Mouse (Mus musculus): ENCODE measurements at regions not wholly inside any gene's neighbourhood (a gene's known extent, or its start where the extent isn't known, plus 50 kb on each side); places are given as distances from the start of the nearest gene placed in this dataset.

- Histone ChIP-seq H3K27ac (no peak overlapping the region), H3K27me3 (ENCODE audit: control insufficient read depth, insufficient read depth, low read length) (no peaks in the 10 kb centered on the region), H3K4me1 (replicated peaks; ENCODE audit: control insufficient read depth in 2 of 2, insufficient read depth in 2 of 2, low read length in 1 of 2) (no peaks in the 10 kb centered on the region), H3K4me3 (ENCODE audit: insufficient read depth in 1 of 2, low read depth in 2 of 2, low read length in 2 of 2) (no peak overlapping the region), H3K4me2 (ENCODE audit: low read depth) (no peak overlapping the region), H3K9ac (replicated peaks) (no peak overlapping the region), H3K9me3 (ENCODE audit: control insufficient read depth, low read length) (no peaks in the 10 kb centered on the region), H3K36me3 (replicated peaks; ENCODE audit: control insufficient read depth, insufficient read depth, low read depth) (no peaks in the 10 kb centered on the region)
- no peak for TF ChIP-seq EP300 (IDR thresholded peaks at IDR 0.05; ENCODE audit: low read depth)
- no peak for TF ChIP-seq CTCF (IDR thresholded peaks at IDR 0.05; ENCODE audit: low read depth)
- no peak for ATAC-seq (ENCODE audit: insufficient read depth)
- DNase-seq (ENCODE audit: low read depth in 3 of 3, low spot score in 3 of 3) = no peak
- WGBS (ENCODE audit: insufficient replicate concordance) = 11% methylated on average over 1 of the region's 1 CpGs
Measured at GRCm38 (mm10) chr6:49523184-49523583, 127.8 kb downstream of the Stk31 start.

GRCm38 (mm10) chr6:49523696-49524095, 128.3 kb downstream of the Stk31 start:
- Histone ChIP-seq H3K9ac (replicated peaks) (no peak overlapping the region), H3K27me3 (ENCODE audit: control insufficient read depth, insufficient read depth, low read length) (no peaks in the 10 kb centered on the region), H3K4me1 (replicated peaks; ENCODE audit: control insufficient read depth in 2 of 2, insufficient read depth in 2 of 2, low read length in 1 of 2) (no peaks in the 10 kb centered on the region), H3K4me3 (ENCODE audit: insufficient read depth in 1 of 2, low read depth in 2 of 2, low read length in 2 of 2) (no peak overlapping the region), H3K4me2 (ENCODE audit: low read depth) (no peak overlapping the region), H3K9me3 (ENCODE audit: control insufficient read depth, low read length) (no peaks in the 10 kb centered on the region), H3K27ac (no peak overlapping the region), H3K36me3 (replicated peaks; ENCODE audit: control insufficient read depth, insufficient read depth, low read depth) (no peaks in the 10 kb centered on the region)
- 72% methylated on average over 7 of the region's 7 CpGs for WGBS (ENCODE audit: insufficient replicate concordance)
- DNase-seq (ENCODE audit: low read depth in 3 of 3, low spot score in 3 of 3) = no peak
- no peak for ATAC-seq (ENCODE audit: insufficient read depth)
- TF ChIP-seq EP300 (IDR thresholded peaks at IDR 0.05; ENCODE audit: low read depth) = no peak
- TF ChIP-seq CTCF (IDR thresholded peaks at IDR 0.05; ENCODE audit: low read depth) = no peak

GRCm38 (mm10) chr6:49533956-49534355, 138.6 kb downstream of the Stk31 start:
- no peaks in the 10 kb centered on the region for H3K36me3 ChIP-seq (replicated peaks; ENCODE audit: control insufficient read depth, insufficient read depth, low read depth)
- DNase-seq (ENCODE audit: low read depth in 3 of 3, low spot score in 3 of 3) = no peak
- no peaks in the 10 kb centered on the region for H3K27me3 ChIP-seq (ENCODE audit: control insufficient read depth, insufficient read depth, low read length)
- H3K4me3 ChIP-seq (ENCODE audit: insufficient read depth in 1 of 2, low read depth in 2 of 2, low read length in 2 of 2) = no peak overlapping the region
- H3K27ac ChIP-seq = no peak overlapping the region
- 90% methylated on average over 8 of the region's 9 CpGs for WGBS (ENCODE audit: insufficient replicate concordance)
- H3K4me2 ChIP-seq (ENCODE audit: low read depth) = no peak overlapping the region
- H3K9ac ChIP-seq (replicated peaks) = no peak overlapping the region
- H3K9me3 ChIP-seq (ENCODE audit: control insufficient read depth, low read length) = no peaks in the 10 kb centered on the region
- H3K4me1 ChIP-seq (replicated peaks; ENCODE audit: control insufficient read depth in 2 of 2, insufficient read depth in 2 of 2, low read length in 1 of 2) = no peaks in the 10 kb centered on the region
- no peak for ATAC-seq (ENCODE audit: insufficient read depth)
- no peak for TF ChIP-seq CTCF (IDR thresholded peaks at IDR 0.05; ENCODE audit: low read depth)

- ATAC-seq (ENCODE audit: insufficient read depth) (no peak), DNase-seq (ENCODE audit: low read depth in 3 of 3, low spot score in 3 of 3) (no peak)
- H3K4me3 ChIP-seq (ENCODE audit: insufficient read depth in 1 of 2, low read depth in 2 of 2, low read length in 2 of 2) = no peak overlapping the region
- H3K27me3 ChIP-seq (ENCODE audit: control insufficient read depth, insufficient read depth, low read length) = no peaks in the 10 kb centered on the region
- H3K36me3 ChIP-seq (replicated peaks; ENCODE audit: control insufficient read depth, insufficient read depth, low read depth) = no peaks in the 10 kb centered on the region
- no peaks in the 10 kb centered on the region for H3K4me1 ChIP-seq (replicated peaks; ENCODE audit: control insufficient read depth in 2 of 2, insufficient read depth in 2 of 2, low read length in 1 of 2)
- H3K27ac ChIP-seq = no peak overlapping the region
- WGBS (ENCODE audit: insufficient replicate concordance) = 58% methylated on average over 3 of the region's 3 CpGs
- H3K9me3 ChIP-seq (ENCODE audit: control insufficient read depth, low read length) = no peaks in the 10 kb centered on the region
- H3K4me2 ChIP-seq (ENCODE audit: low read depth) = no peak overlapping the region
- no peak for TF ChIP-seq EP300 (IDR thresholded peaks at IDR 0.05; ENCODE audit: low read depth)
- TF ChIP-seq CTCF (IDR thresholded peaks at IDR 0.05; ENCODE audit: low read depth) = no peak
- no peak overlapping the region for H3K9ac ChIP-seq (replicated peaks)
Measured at GRCm38 (mm10) chr6:49534551-49534950, 139.1 kb downstream of the Stk31 start.

- TF ChIP-seq CTCF (IDR thresholded peaks at IDR 0.05; ENCODE audit: low read depth) = no peak
- no peak for TF ChIP-seq EP300 (IDR thresholded peaks at IDR 0.05; ENCODE audit: low read depth)
- WGBS (ENCODE audit: insufficient replicate concordance) = 69% methylated on average over 7 of the region's 7 CpGs
- Histone ChIP-seq H3K27ac (no peak overlapping the region), H3K9ac (replicated peaks) (no peak overlapping the region), H3K4me1 (replicated peaks; ENCODE audit: control insufficient read depth in 2 of 2, insufficient read depth in 2 of 2, low read length in 1 of 2) (no peaks in the 10 kb centered on the region), H3K4me2 (ENCODE audit: low read depth) (no peak overlapping the region), H3K27me3 (ENCODE audit: control insufficient read depth, insufficient read depth, low read length) (no peaks in the 10 kb centered on the region), H3K36me3 (replicated peaks; ENCODE audit: control insufficient read depth, insufficient read depth, low read depth) (no peaks in the 10 kb centered on the region), H3K4me3 (ENCODE audit: insufficient read depth in 1 of 2, low read depth in 2 of 2, low read length in 2 of 2) (no peak overlapping the region), H3K9me3 (ENCODE audit: control insufficient read depth, low read length) (no peaks in the 10 kb centered on the region)
- DNase-seq (ENCODE audit: low read depth in 3 of 3, low spot score in 3 of 3) (no peak), ATAC-seq (ENCODE audit: insufficient read depth) (no peak)
Measured at GRCm38 (mm10) chr6:49544946-49545345, 149.5 kb downstream of the Stk31 start.

Measured in liver, embryonic 14.5 days (tissue).